Mouse (Mus musculus) megakaryocyte, embryonic 14.5 days (primary cell): ENCODE measurements around the gene Dnm3.

Experiments used
- FLI1 ChIP-seq: IDR thresholded peaks from 2 replicates; pipeline ENCODE4 v1.6.1; 2012; ENCODE audit warnings: low read length, inconsistent platforms, mixed read lengths
- GATA1 ChIP-seq: IDR thresholded peaks from 3 replicates; pipeline ENCODE4 v1.6.1; 2012; ENCODE audit warnings: mixed read lengths, low read length, inconsistent platforms, borderline replicate concordance

GRCm38 (mm10) chr1:162180451-162180850 lies 297.4 kb downstream of the Dnm3 start:
- TF ChIP-seq FLI1 (no peak), GATA1 (no peak)
